Mouse (Mus musculus) hindbrain, embryonic 12.5 days (tissue): Measurements from ENCODE around the gene Repin1. TPM values are rescaled to one million over a fixed set of nuclear protein-coding genes. Genes with fewer than 3 reads are reported as not detected.

Experiments used
- ATAC-seq: fragments of 200-750 bp; cut with Nextera tagmentation; 2 replicates; pipeline ENCODE4 v1.8.0; 2017; ENCODE audit warnings: moderate TSS enrichment; ENCODE audit not compliant: low FRiP score
- H3K27ac ChIP-seq: fragments of 300-500 bp; sonication (generic); 2 replicates; pipeline ENCODE4 v1.5.1; 2016; ENCODE audit warnings: mild to moderate bottlenecking
- H3K27me3 ChIP-seq: fragments of 300-500 bp; sonication (generic); 2 replicates; pipeline ENCODE4 v1.6.1; 2016; ENCODE audit warnings: mild to moderate bottlenecking
- H3K36me3 ChIP-seq: fragments of 300-500 bp; sonication (generic); 2 replicates; pipeline ENCODE4 v1.6.1; 2016; ENCODE audit warnings: mild to moderate bottlenecking
- H3K4me1 ChIP-seq: fragments of 300-500 bp; sonication (generic); 2 replicates; pipeline ENCODE4 v1.6.1; 2016
- H3K4me2 ChIP-seq: fragments of 300-500 bp; sonication (generic); replicated peaks from 2 replicates; pipeline ENCODE4 v1.6.1; 2016; ENCODE audit warnings: mild to moderate bottlenecking
- H3K4me3 ChIP-seq: fragments of 300-500 bp; sonication (generic); 2 replicates; pipeline ENCODE4 v1.5.1; 2016; ENCODE audit warnings: mild to moderate bottlenecking
- H3K9ac ChIP-seq: fragments of 300-500 bp; sonication (generic); 2 replicates; pipeline ENCODE4 v1.6.1; 2016; ENCODE audit warnings: mild to moderate bottlenecking, moderate library complexity
- H3K9me3 ChIP-seq: fragments of 300-500 bp; sonication (generic); replicated peaks from 2 replicates; pipeline ENCODE4 v1.6.1; 2016; ENCODE audit warnings: mild to moderate bottlenecking
- WGBS: fragments of 180-500 bp; shearing (Covaris S2); methylation state at CpG from one replicate; pipeline ENCODE4 v1.1.7; 2016; 5-methylcytosine and 5-hydroxymethylcytosine counted together
- polyA plus RNA-seq: library from polyadenylated mRNA; unstranded; fragments of >200 nt; fragmentation: Nextera tagmentation; extraction: Ambion mirVana; gene quantifications from 2 replicates; pipeline ENCODE4 v1.2.1, GENCODE M21; 2016

Repin1 gene
- 43.1 and 43.9 TPM in 2 replicates for polyA plus RNA-seq

GRCm38 (mm10) chr6:48593158-48594042 is at the start of gene Repin1, which contains the start of gene Gm44965:
Gene Repin1 (plus strand): TSS chr6:48593883.
Gene Gm44965 (plus strand): TSS chr6:48593941.
- peak within 1 kb of the TSS; percentile 90 for H3K9ac ChIP-seq
- H3K36me3 ChIP-seq = peaks cover 30% of the 10 kb centered on the region
- H3K4me3 ChIP-seq = peak within 1 kb of the TSS; percentile 64
- H3K27ac ChIP-seq = peak within 1 kb of the TSS; percentile 88
- WGBS = 6% methylated on average over 41 of the region's 45 CpGs
- peak within 1 kb of the TSS; percentile 72 for H3K4me2 ChIP-seq
- peaks cover 20% of the 10 kb centered on the region for H3K9me3 ChIP-seq
- H3K4me1 ChIP-seq = peaks cover 18% of the 10 kb centered on the region
- ATAC-seq = peak; percentile 93
- H3K27me3 ChIP-seq = no peaks in the 10 kb centered on the region

GRCm38 (mm10) chr6:48545251-48545650 is 48.4 kb upstream of the Repin1 start:
- no peaks in the 10 kb centered on the region for H3K9me3 ChIP-seq
- H3K36me3 ChIP-seq = peaks cover 20% of the 10 kb centered on the region
- H3K4me2 ChIP-seq = no peak overlapping the region
- no peaks in the 10 kb centered on the region for H3K27me3 ChIP-seq
- no peak overlapping the region for H3K27ac ChIP-seq
- ATAC-seq = no peak
- no peaks in the 10 kb centered on the region; the same call in 1 of the 2 replicates for H3K4me1 ChIP-seq
- no peak overlapping the region for H3K9ac ChIP-seq
- WGBS = 84% methylated on average over 5 of the region's 5 CpGs
- no peak overlapping the region for H3K4me3 ChIP-seq

DNA sequence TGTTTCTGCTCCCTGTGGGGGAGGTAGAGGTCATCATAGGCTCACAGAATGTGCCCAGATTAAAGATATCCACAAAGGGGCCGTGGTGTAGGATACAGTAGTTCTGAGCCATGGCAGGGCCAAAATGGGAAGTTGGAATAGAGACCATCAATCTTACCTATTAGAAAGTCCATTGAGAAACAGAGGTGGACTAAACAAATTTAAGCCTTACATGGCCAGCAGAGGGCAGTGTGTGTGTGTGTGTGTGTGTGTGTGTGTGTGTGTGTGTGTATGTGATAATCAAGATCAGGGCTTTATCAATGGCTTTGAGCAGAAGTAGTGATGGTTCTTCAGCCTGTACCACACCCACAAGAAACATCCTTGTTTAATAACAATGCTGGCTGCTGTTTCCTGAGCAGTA is 47.4 kb upstream of the Repin1 start:
- ATAC-seq = no peak
- WGBS = 52% methylated on average over 1 of the region's 1 CpGs
- Histone ChIP-seq H3K9me3 (no peaks in the 10 kb centered on the region), H3K4me1 (no peaks in the 10 kb centered on the region), H3K4me2 (no peak overlapping the region), H3K27ac (no peak overlapping the region), H3K9ac (no peak overlapping the region), H3K27me3 (no peaks in the 10 kb centered on the region), H3K36me3 (peaks cover 10% of the 10 kb centered on the region; the same call in 1 of the 2 replicates), H3K4me3 (no peak overlapping the region)

DNA sequence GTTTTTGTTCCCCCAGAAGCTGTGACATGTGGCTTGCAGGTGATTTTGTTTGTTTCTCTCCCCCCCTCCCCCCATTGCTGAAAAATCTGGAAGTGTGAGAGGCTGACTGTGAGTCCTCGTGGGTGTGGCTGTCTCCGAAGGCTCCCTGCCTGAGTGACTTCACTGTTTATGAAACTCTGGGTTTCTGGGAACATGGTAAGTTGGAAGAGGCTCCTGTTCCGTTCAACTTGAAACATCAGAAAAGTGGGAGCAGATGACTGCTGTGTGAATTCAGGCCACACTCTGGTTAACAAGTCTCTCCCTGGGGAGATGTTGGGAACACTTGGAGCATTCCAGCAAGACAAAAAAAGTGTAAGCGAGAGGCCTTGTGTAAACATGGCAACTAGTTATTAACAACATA is 46.8 kb upstream of the Repin1 start:
- no peak for ATAC-seq
- H3K4me2 ChIP-seq = no peak overlapping the region
- no peak overlapping the region for H3K4me3 ChIP-seq
- H3K9me3 ChIP-seq = no peaks in the 10 kb centered on the region
- 62% methylated on average over 4 of the region's 4 CpGs for WGBS
- peaks cover 5% of the 10 kb centered on the region; the same call in 1 of the 2 replicates for H3K36me3 ChIP-seq
- no peaks in the 10 kb centered on the region for H3K4me1 ChIP-seq
- no peak overlapping the region for H3K9ac ChIP-seq
- H3K27ac ChIP-seq = no peak overlapping the region
- H3K27me3 ChIP-seq = no peaks in the 10 kb centered on the region

DNA sequence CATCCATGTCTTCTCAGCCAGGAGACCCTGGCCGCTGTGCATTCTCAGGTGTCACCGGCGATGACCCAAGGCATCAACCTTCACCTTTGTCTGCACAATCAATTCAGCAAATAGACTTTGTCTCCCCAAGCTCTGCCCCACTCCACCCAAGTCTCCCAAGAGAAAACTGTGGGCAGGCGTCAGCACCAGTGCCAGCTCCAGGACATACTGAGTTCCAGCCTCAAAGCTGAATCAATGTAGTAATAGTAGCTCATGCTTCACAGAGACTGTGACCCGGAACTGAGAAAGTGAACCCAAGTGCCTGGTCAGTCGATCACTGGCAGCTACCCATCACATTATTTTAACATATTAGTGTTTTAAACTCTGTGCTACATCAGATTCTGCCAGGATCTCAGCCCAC is 45.4 kb upstream of the Repin1 start:
- no peak for ATAC-seq

DNA sequence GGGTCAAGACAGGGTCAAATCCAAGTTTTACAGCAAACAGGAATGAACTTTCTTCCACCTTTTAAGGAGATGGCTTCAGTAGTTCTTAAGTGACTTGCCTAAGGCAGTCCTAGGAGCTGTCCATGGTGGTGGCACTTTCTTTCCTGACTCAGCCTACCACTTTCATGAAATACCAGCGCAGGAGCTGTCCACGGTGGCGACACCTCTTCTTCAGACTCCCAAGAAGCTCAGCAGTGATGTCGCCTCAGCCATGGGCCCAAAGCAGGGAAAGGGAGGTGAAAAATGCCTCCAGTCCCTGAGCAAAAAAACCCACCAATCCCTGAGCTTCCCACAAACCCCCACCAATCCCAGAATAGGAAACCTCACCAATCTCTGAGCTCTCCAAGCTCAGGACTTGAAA is 40.8 kb upstream of the Repin1 start:
- H3K4me1 ChIP-seq = peaks cover 17% of the 10 kb centered on the region
- H3K9ac ChIP-seq = no peak overlapping the region
- ATAC-seq = no peak
- no peak overlapping the region for H3K27ac ChIP-seq
- peaks cover 13% of the 10 kb centered on the region for H3K36me3 ChIP-seq
- H3K27me3 ChIP-seq = no peaks in the 10 kb centered on the region
- no peaks in the 10 kb centered on the region for H3K9me3 ChIP-seq
- H3K4me3 ChIP-seq = no peak overlapping the region
- 58% methylated on average over 4 of the region's 4 CpGs for WGBS
- no peak overlapping the region for H3K4me2 ChIP-seq

More for the DNA sequence above, 45.4 kb upstream of the Repin1 start:
- no peaks in the 10 kb centered on the region for H3K36me3 ChIP-seq
- no peak overlapping the region for H3K4me2 ChIP-seq
- no peaks in the 10 kb centered on the region for H3K27me3 ChIP-seq
- H3K27ac ChIP-seq = no peak overlapping the region
- H3K4me3 ChIP-seq = no peak overlapping the region
- H3K9ac ChIP-seq = no peak overlapping the region
- WGBS = 87% methylated on average over 6 of the region's 6 CpGs
- H3K9me3 ChIP-seq = no peaks in the 10 kb centered on the region
- no peaks in the 10 kb centered on the region for H3K4me1 ChIP-seq

- Histone ChIP-seq H3K27ac (peak overlapping the region; percentile 96), H3K9ac (peak overlapping the region; percentile 74), H3K4me3 (peak overlapping the region; percentile 46), H3K4me1 (peaks cover 17% of the 10 kb centered on the region), H3K9me3 (no peaks in the 10 kb centered on the region), H3K27me3 (no peaks in the 10 kb centered on the region), H3K36me3 (peaks cover 14% of the 10 kb centered on the region), H3K4me2 (peak overlapping the region; percentile 78)
- 77% methylated on average over 4 of the region's 4 CpGs for WGBS
- ATAC-seq = peak; percentile 23
Observed at GRCm38 (mm10) chr6:48553819-48554218, 39.9 kb upstream of the Repin1 start.

DNA sequence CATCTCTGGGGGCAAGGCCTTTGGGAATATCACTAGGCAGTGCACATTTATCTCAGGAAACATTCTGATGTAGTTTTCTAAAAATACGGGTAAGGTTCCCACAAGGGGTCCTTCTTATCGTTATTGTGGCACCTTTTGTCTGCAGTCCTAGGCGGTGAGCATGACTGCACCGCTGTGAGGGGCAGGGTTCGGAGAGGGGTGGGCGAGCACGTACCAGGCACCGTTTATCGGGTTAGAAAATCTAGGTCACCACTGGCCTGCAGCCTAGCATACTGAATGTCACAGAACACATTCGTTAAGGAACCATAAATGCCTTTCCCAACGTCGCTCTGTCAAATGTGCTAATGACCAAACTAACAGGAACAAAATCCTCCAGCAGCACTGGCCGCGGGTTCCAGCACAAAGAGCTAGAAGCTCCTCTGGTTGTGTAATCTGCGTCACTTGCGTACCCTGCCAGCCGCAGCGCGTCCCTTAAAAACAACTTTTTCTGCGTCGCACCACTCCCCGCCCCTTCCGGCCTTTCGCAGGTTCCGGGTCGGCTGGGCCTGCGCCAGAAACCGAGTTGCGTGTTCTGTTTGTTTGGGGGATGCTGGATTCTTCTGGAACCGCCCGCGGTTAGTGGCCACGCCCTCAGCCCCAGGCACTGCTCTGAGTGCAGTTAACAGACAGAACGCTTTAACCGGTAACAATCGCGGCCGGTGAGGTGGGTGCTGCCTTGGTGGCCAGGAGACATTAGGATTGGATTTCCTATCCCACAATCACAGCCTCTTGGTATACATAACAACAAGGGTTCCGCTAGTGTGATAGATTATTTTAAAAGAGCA is 39.2 kb upstream of the Repin1 start, which contains the start of gene Lrrc61:
Gene Lrrc61, plus strand, starts transcription at position 517 of the 824 bp plus-strand sequence.
- Histone ChIP-seq H3K27ac (peak within 1 kb of the TSS; percentile 96), H3K4me3 (peak within 1 kb of the TSS; percentile 46), H3K36me3 (peaks cover 18% of the 10 kb centered on the region), H3K9ac (peak within 1 kb of the TSS; percentile 74), H3K9me3 (no peaks in the 10 kb centered on the region), H3K4me1 (peaks cover 17% of the 10 kb centered on the region), H3K4me2 (peak within 1 kb of the TSS; percentile 78), H3K27me3 (no peaks in the 10 kb centered on the region)
- WGBS = 1% methylated on average over 39 of the region's 39 CpGs
- ATAC-seq = peak; percentile 91

GRCm38 (mm10) chr6:48555104-48555890 is 38.4 kb upstream of the Repin1 start:
- H3K27me3 ChIP-seq = no peaks in the 10 kb centered on the region
- H3K27ac ChIP-seq = peak overlapping the region; percentile 96
- peak overlapping the region; percentile 74 for H3K9ac ChIP-seq
- H3K9me3 ChIP-seq = no peaks in the 10 kb centered on the region
- peaks cover 22% of the 10 kb centered on the region for H3K36me3 ChIP-seq
- peak; percentile 91 for ATAC-seq
- peaks cover 17% of the 10 kb centered on the region for H3K4me1 ChIP-seq
- 33% methylated on average over 13 of the region's 14 CpGs for WGBS
- peak overlapping the region; percentile 78 for H3K4me2 ChIP-seq
- peak overlapping the region; percentile 46 for H3K4me3 ChIP-seq

- Histone ChIP-seq H3K4me1 (peaks cover 17% of the 10 kb centered on the region), H3K36me3 (peaks cover 25% of the 10 kb centered on the region), H3K4me2 (peak overlapping the region; percentile 78; the same call in 1 of the 2 replicates), H3K4me3 (no peak overlapping the region), H3K27me3 (no peaks in the 10 kb centered on the region), H3K9ac (no peak overlapping the region), H3K9me3 (no peaks in the 10 kb centered on the region), H3K27ac (no peak overlapping the region)
- WGBS = 90% methylated on average over 3 of the region's 3 CpGs
- no peak for ATAC-seq
Observed at GRCm38 (mm10) chr6:48555956-48556355, 37.7 kb upstream of the Repin1 start.

GRCm38 (mm10) chr6:48565693-48566310 is 27.9 kb upstream of the Repin1 start:
- H3K27me3 ChIP-seq = no peaks in the 10 kb centered on the region
- peaks cover 36% of the 10 kb centered on the region for H3K36me3 ChIP-seq

More at GRCm38 (mm10) chr6:48565693-48566310, 27.9 kb upstream of the Repin1 start:
- H3K4me3 ChIP-seq = no peak overlapping the region
- no peak overlapping the region for H3K27ac ChIP-seq
- no peak overlapping the region for H3K9ac ChIP-seq
- H3K4me2 ChIP-seq = no peak overlapping the region
- 0 out of 2 replicates have a peak, but pooled peaks cover 5% of the 10 kb centered on the region for H3K4me1 ChIP-seq
- ATAC-seq = 0 out of 2 replicates have a peak, but pooled peaks have one; percentile 52
- H3K9me3 ChIP-seq = no peaks in the 10 kb centered on the region
- 89% methylated on average over 4 of the region's 4 CpGs for WGBS
